Mouse (Mus musculus): ENCODE data around the gene Znrf4. TPM values are rescaled to one million over a fixed set of nuclear protein-coding genes. Genes with fewer than 3 reads are reported as not detected.

Znrf4 gene
- not detected in 2 replicates for polyA plus RNA-seq (2014; fragmentation: Nextera tagmentation; extraction: Ambion mirVana)

DNA sequence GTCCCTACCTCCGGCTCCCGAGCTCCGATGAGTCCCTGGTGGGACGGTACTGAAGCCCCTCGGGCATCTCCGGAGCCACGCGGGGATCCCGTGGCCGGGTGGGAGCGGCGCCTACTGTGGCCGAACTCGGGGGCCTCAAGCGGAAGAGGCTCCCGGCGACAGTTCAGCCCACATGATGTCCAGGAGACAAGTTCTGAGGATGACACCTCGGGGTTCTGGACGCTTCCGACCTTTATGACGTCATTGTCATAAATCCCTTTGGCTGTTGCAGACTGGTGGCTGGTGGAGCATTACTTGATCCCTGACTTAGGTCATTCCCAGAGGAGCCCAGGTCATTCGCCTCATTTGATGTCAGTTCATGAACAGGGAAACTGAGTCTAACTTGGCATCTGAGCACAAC, at the start of gene Znrf4:
Znrf4 (minus strand) TSS at position 122 of the 400 bp plus-strand sequence.
- Histone ChIP-seq H3K9ac (ENCODE audit: low read depth, low read length) (peak within 1 kb of the TSS; percentile 25), H3K27me3 (replicated peaks; ENCODE audit: control insufficient read depth, insufficient read depth, low read length) (peaks cover 46% of the 10 kb centered on the region), H3K9me3 (ENCODE audit: control insufficient read depth, low read length) (peaks cover 3% of the 10 kb centered on the region; the same call in 1 of the 2 replicates), H3K4me2 (ENCODE audit: low read depth, low read length) (peak within 1 kb of the TSS; percentile 51), H3K27ac (replicated peaks; ENCODE audit: low read depth, low read length) (no peak within 1 kb of the TSS), H3K4me3 (ENCODE audit: low read depth, low read length) (peak within 1 kb of the TSS; percentile 31), H3K36me3 (ENCODE audit: control insufficient read depth, insufficient read depth, low read length) (no peaks in the 10 kb centered on the region), H3K4me1 (ENCODE audit: control insufficient read depth, insufficient read depth, low read length) (peaks cover 12% of the 10 kb centered on the region)
- WGBS: 67% methylated on average over 21 of the region's 22 CpGs
- no peak for ATAC-seq (ENCODE audit: low read depth)
- DNase-seq (ENCODE audit: low spot score): no peak

DNA sequence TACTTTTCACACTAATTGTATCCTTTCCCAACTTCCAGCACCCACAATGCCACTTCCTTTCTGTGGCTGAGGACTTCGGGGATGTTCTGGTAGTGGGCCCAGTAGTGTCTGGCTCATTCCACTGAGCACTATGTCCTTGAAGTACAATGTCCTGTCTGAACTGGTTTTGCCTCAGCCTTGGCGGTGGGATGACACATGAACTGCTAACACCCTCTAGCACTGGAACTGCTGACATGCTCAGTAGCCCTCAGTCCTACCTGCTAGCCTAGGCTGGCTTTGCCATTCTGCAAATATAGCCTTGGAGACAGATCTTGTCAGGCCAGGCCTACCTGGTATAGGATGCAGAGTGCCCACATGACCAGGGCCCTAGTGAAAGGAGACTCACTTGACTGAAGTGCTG, 49.6 kb upstream of the Znrf4 start:
- no peak for DNase-seq (ENCODE audit: low spot score)
- H3K4me2 ChIP-seq (ENCODE audit: low read depth, low read length): no peak overlapping the region
- ATAC-seq (ENCODE audit: low read depth): no peak
- H3K27ac ChIP-seq (replicated peaks; ENCODE audit: low read depth, low read length): no peak overlapping the region
- no peaks in the 10 kb centered on the region for H3K9me3 ChIP-seq (ENCODE audit: control insufficient read depth, low read length)
- H3K4me1 ChIP-seq (ENCODE audit: control insufficient read depth, insufficient read depth, low read length): no peaks in the 10 kb centered on the region
- H3K4me3 ChIP-seq (ENCODE audit: low read depth, low read length): no peak overlapping the region
- no peak overlapping the region for H3K9ac ChIP-seq (ENCODE audit: low read depth, low read length)
- WGBS: 96% methylated on average over 2 of the region's 2 CpGs
- no peaks in the 10 kb centered on the region for H3K27me3 ChIP-seq (replicated peaks; ENCODE audit: control insufficient read depth, insufficient read depth, low read length)
- peaks cover 66% of the 10 kb centered on the region for H3K36me3 ChIP-seq (ENCODE audit: control insufficient read depth, insufficient read depth, low read length)

DNA sequence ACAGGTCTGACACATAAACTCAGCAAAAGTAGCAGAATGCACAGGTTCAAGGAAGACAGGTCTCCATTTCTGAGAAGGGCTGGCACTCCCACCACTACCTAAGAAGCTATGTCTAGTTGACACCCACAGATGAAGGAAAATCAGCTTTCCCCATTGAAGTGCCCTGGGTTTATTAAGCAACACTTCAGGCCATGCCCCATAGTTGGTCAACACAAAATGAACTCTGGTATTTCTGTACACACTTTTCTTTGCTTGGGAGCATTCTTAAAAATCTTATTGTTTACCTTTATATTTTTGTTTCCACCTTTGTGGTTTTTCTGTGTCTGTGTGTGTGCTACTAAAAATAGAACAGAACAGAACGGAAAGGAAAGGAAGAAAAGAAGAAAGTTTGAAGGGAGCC, 47.9 kb upstream of the Znrf4 start:
- Histone ChIP-seq H3K4me2 (ENCODE audit: low read depth, low read length) (no peak overlapping the region), H3K4me1 (ENCODE audit: control insufficient read depth, insufficient read depth, low read length) (no peaks in the 10 kb centered on the region), H3K4me3 (ENCODE audit: low read depth, low read length) (no peak overlapping the region), H3K9me3 (ENCODE audit: control insufficient read depth, low read length) (no peaks in the 10 kb centered on the region), H3K36me3 (ENCODE audit: control insufficient read depth, insufficient read depth, low read length) (peaks cover 49% of the 10 kb centered on the region), H3K9ac (ENCODE audit: low read depth, low read length) (no peak overlapping the region), H3K27me3 (replicated peaks; ENCODE audit: control insufficient read depth, insufficient read depth, low read length) (no peaks in the 10 kb centered on the region), H3K27ac (replicated peaks; ENCODE audit: low read depth, low read length) (no peak overlapping the region)
- ATAC-seq (ENCODE audit: low read depth) (no peak), DNase-seq (ENCODE audit: low spot score) (no peak)
- 76% methylated on average over 1 of the region's 1 CpGs for WGBS

DNA sequence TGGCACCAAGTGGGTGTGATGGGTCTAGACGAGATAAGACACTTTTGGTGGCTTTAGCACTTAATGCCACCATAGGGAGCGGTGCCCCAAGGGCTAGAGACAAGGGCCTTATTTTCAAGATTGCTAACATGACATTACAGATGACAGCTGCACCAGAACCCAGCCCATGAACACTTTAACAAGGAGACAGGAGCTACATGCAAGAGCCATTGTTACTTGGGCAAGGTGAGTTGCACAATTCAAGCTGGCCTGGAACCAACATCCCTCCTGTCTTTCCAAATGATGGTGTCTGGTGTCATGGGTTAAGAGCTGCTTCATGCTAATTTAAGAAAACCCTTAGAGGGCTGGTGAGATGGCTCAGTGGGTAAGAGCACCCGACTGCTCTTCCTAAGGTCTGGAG, 47.2 kb upstream of the Znrf4 start:
- WGBS: 71% methylated on average over 3 of the region's 3 CpGs
- H3K4me2 ChIP-seq (ENCODE audit: low read depth, low read length): no peak overlapping the region
- H3K9me3 ChIP-seq (ENCODE audit: control insufficient read depth, low read length): no peaks in the 10 kb centered on the region
- DNase-seq (ENCODE audit: low spot score): no peak
- no peaks in the 10 kb centered on the region for H3K4me1 ChIP-seq (ENCODE audit: control insufficient read depth, insufficient read depth, low read length)
- H3K27ac ChIP-seq (replicated peaks; ENCODE audit: low read depth, low read length): no peak overlapping the region
- no peak overlapping the region for H3K9ac ChIP-seq (ENCODE audit: low read depth, low read length)
- peaks cover 41% of the 10 kb centered on the region for H3K36me3 ChIP-seq (ENCODE audit: control insufficient read depth, insufficient read depth, low read length)
- no peaks in the 10 kb centered on the region for H3K27me3 ChIP-seq (replicated peaks; ENCODE audit: control insufficient read depth, insufficient read depth, low read length)
- H3K4me3 ChIP-seq (ENCODE audit: low read depth, low read length): no peak overlapping the region
- no peak for ATAC-seq (ENCODE audit: low read depth)

DNA sequence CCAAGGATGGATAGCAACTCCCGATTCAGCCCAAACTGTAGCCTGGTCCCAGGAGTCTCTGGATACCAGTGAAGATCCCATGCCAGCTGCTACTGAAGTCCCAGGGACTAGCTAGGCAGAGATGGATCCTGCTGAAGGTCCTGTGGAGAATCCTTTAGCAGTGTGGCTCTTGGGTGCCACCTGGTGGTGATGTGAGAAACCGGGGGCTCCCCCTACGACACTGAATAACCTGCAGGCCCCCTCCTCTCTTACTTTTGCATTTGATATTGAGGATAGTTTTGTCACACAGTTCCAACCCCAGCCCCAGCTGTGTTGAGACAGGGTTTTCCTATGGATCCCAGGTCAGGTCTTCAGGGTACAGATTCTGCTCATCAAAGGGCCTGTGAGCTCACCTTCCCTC, 46.2 kb upstream of the Znrf4 start:
- WGBS: 19% methylated on average over 3 of the region's 3 CpGs
- Histone ChIP-seq H3K4me2 (ENCODE audit: low read depth, low read length) (no peak overlapping the region), H3K9ac (ENCODE audit: low read depth, low read length) (no peak overlapping the region), H3K9me3 (ENCODE audit: control insufficient read depth, low read length) (no peaks in the 10 kb centered on the region), H3K4me3 (ENCODE audit: low read depth, low read length) (no peak overlapping the region), H3K4me1 (ENCODE audit: control insufficient read depth, insufficient read depth, low read length) (no peaks in the 10 kb centered on the region), H3K36me3 (ENCODE audit: control insufficient read depth, insufficient read depth, low read length) (peaks cover 32% of the 10 kb centered on the region), H3K27me3 (replicated peaks; ENCODE audit: control insufficient read depth, insufficient read depth, low read length) (no peaks in the 10 kb centered on the region), H3K27ac (replicated peaks; ENCODE audit: low read depth, low read length) (no peak overlapping the region)
- DNase-seq (ENCODE audit: low spot score): peak; percentile 72
- peak; percentile 56 for ATAC-seq (ENCODE audit: low read depth)

DNA sequence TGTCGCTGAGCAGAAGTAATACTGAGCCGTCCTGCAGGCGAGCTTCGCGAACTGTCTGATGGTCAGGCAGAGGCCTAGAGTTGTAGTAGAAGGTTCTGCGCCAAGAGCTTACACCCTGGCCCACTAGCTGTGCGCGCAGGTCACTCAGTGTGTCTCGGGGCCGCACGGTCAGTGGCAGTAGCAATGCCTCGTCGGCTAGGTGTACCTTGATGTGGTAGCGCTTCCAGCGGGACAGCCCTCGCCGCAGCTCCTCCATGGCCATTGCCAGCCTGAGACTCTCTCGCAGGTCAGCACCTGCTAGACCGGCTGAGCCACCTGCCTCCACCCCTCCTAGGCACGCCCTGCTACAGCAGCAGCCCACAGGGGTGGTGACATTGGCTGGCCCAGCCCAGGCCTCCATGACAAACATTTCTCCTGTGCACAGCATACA, 41.9 kb upstream of the Znrf4 start, which contains the start of gene Gm20219:
Gm20219 (minus strand) TSS at position 266 of the 430 bp plus-strand sequence.
- Histone ChIP-seq H3K9ac (ENCODE audit: low read depth, low read length) (no peak within 1 kb of the TSS; the same call in 1 of the 2 replicates), H3K4me3 (ENCODE audit: low read depth, low read length) (no peak within 1 kb of the TSS), H3K27me3 (replicated peaks; ENCODE audit: control insufficient read depth, insufficient read depth, low read length) (no peaks in the 10 kb centered on the region), H3K27ac (replicated peaks; ENCODE audit: low read depth, low read length) (no peak within 1 kb of the TSS), H3K4me2 (ENCODE audit: low read depth, low read length) (no peak within 1 kb of the TSS), H3K9me3 (ENCODE audit: control insufficient read depth, low read length) (no peaks in the 10 kb centered on the region), H3K36me3 (ENCODE audit: control insufficient read depth, insufficient read depth, low read length) (no peaks in the 10 kb centered on the region), H3K4me1 (ENCODE audit: control insufficient read depth, insufficient read depth, low read length) (no peaks in the 10 kb centered on the region)
- WGBS: 80% methylated on average over 17 of the region's 20 CpGs
- peak; percentile 73 for ATAC-seq (ENCODE audit: low read depth)
- DNase-seq (ENCODE audit: low spot score): peak; percentile 54

DNA sequence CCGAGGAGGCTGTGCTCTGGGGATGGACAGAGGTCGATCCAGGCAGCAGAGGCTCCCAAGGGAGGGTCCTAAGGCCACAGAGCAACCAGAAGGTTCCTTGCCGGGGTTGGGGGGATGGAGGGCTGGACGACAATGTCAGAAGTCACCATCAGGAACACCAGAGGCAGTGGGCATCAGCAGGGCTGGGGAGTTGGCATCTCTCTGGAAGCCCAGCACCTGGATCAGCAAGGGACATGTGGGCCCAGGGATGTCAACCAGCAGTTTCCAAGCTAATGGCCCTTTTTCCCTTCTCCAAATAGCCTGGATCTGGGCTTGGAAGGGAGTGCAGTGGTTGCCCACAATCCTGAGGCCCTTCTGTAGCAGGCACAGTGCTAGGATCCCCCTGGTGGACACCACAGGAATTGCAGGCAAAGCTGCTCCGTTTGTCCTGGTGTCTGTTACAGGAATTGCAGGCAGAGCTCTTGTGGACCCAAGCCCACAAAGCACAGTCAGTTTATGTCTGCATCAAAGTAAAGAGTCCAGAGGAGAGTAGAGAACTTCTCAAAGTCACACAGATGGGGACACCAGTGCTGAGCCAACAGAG, 40.6 kb upstream of the Znrf4 start:
- H3K4me1 ChIP-seq (ENCODE audit: control insufficient read depth, insufficient read depth, low read length): no peaks in the 10 kb centered on the region
- DNase-seq (ENCODE audit: low spot score) (peak; percentile 34), ATAC-seq (ENCODE audit: low read depth) (peak; percentile 19; the same call in 1 of the 2 replicates)
- H3K9me3 ChIP-seq (ENCODE audit: control insufficient read depth, low read length): no peaks in the 10 kb centered on the region
- H3K36me3 ChIP-seq (ENCODE audit: control insufficient read depth, insufficient read depth, low read length): no peaks in the 10 kb centered on the region
- H3K4me2 ChIP-seq (ENCODE audit: low read depth, low read length): no peak overlapping the region
- H3K27ac ChIP-seq (replicated peaks; ENCODE audit: low read depth, low read length): no peak overlapping the region
- H3K4me3 ChIP-seq (ENCODE audit: low read depth, low read length): no peak overlapping the region
- no peaks in the 10 kb centered on the region for H3K27me3 ChIP-seq (replicated peaks; ENCODE audit: control insufficient read depth, insufficient read depth, low read length)
- WGBS: 61% methylated on average over 5 of the region's 5 CpGs
- H3K9ac ChIP-seq (ENCODE audit: low read depth, low read length): no peak overlapping the region

DNA sequence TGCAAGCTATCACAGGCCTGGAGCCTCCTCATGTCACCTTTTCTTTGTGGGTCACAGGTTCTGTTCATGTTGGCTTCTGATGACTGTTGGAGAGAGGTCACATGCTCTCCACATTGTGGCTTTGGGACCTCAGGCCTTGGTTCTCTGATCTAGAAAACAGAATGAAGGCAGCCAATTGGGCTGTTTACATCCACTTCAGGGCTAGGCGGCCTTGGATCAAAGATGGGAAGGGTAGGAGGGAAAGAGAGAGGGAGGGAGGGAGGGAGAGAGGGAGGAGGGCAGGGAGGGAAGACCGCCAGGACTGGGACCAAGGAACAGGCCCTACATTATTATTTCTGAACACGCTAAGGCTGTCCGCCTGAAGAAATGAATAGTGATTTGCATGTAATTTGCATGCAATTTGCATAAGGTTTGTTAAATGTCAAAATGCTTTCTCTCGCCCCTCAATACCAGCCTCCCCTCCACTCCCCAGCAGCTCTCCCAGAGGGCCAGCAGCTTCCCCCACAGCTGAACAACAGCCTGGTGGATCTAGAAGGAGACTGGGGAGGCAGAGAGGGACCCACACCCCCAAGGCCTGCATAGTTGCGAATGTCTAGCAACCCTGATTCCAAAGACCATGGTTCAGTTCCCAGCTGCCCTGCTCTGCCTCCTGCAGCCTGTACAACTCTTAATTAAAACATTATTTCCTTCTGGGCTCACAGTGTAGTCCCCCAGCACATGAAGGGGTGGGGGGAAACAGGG, 39.8 kb upstream of the Znrf4 start:
- no peak overlapping the region for H3K4me2 ChIP-seq (ENCODE audit: low read depth, low read length)
- H3K4me3 ChIP-seq (ENCODE audit: low read depth, low read length): no peak overlapping the region
- DNase-seq (ENCODE audit: low spot score): no peak
- no peak for ATAC-seq (ENCODE audit: low read depth)
- H3K9ac ChIP-seq (ENCODE audit: low read depth, low read length): no peak overlapping the region
- no peaks in the 10 kb centered on the region for H3K36me3 ChIP-seq (ENCODE audit: control insufficient read depth, insufficient read depth, low read length)
- H3K9me3 ChIP-seq (ENCODE audit: control insufficient read depth, low read length): no peaks in the 10 kb centered on the region
- no peaks in the 10 kb centered on the region for H3K27me3 ChIP-seq (replicated peaks; ENCODE audit: control insufficient read depth, insufficient read depth, low read length)
- 61% methylated on average over 6 of the region's 6 CpGs for WGBS
- no peaks in the 10 kb centered on the region for H3K4me1 ChIP-seq (ENCODE audit: control insufficient read depth, insufficient read depth, low read length)
- no peak overlapping the region for H3K27ac ChIP-seq (replicated peaks; ENCODE audit: low read depth, low read length)
